Mouse (Mus musculus) limb, embryonic 14.5 days (tissue): ENCODE results near the gene Idh3b. TPM values are rescaled to one million over a fixed set of nuclear protein-coding genes. Genes with fewer than 3 reads are reported as not detected.

Source experiments
- ATAC-seq: fragments of 200-750 bp; cut with Nextera tagmentation; 2 replicates; pipeline ENCODE4 v1.8.0; 2017; ENCODE audit warnings: low read depth, moderate number of reproducible peaks, moderate TSS enrichment; ENCODE audit not compliant: low FRiP score
- DNase-seq: peaks from one replicate; pipeline ENCODE4 v3.0.0-alpha.2; 2015; ENCODE audit warnings: low spot score
- H3K27ac ChIP-seq: fragments of 300-500 bp; sonication (generic); replicated peaks from 2 replicates; pipeline ENCODE4 v1.5.1; 2014; ENCODE audit warnings: low read depth, mild to moderate bottlenecking, low read length, moderate library complexity, mixed read lengths
- H3K27me3 ChIP-seq: fragments of 300-500 bp; sonication (generic); 2 replicates; pipeline ENCODE4 v1.6.1; 2014; ENCODE audit warnings: low read length, mixed read lengths; ENCODE audit not compliant: control insufficient read depth, insufficient read depth
- H3K36me3 ChIP-seq: fragments of 300-500 bp; sonication (generic); 2 replicates; pipeline ENCODE4 v1.6.1; 2014; ENCODE audit warnings: mild to moderate bottlenecking, low read length, moderate library complexity, mixed read lengths; ENCODE audit not compliant: control insufficient read depth, insufficient read depth
- H3K4me1 ChIP-seq: fragments of 300-500 bp; sonication (generic); 2 replicates; pipeline ENCODE4 v1.6.1; 2014; ENCODE audit warnings: antibody characterized with exemption, low read length, mixed read lengths; ENCODE audit not compliant: control insufficient read depth, insufficient read depth
- H3K4me2 ChIP-seq: fragments of 300-500 bp; sonication (generic); replicated peaks from 2 replicates; pipeline ENCODE4 v1.6.1; 2014; ENCODE audit warnings: low read depth, mild to moderate bottlenecking, low read length, moderate library complexity; ENCODE audit not compliant: severe bottlenecking
- H3K4me3 ChIP-seq: fragments of 300-500 bp; sonication (generic); replicated peaks from 2 replicates; pipeline ENCODE4 v1.5.1; 2014; ENCODE audit warnings: low read length
- H3K9ac ChIP-seq: fragments of 300-500 bp; sonication (generic); 2 replicates; pipeline ENCODE4 v1.6.1; 2014; ENCODE audit warnings: mild to moderate bottlenecking, low read depth, low read length, moderate library complexity; ENCODE audit not compliant: severe bottlenecking
- H3K9me3 ChIP-seq: fragments of 300-500 bp; sonication (generic); 2 replicates; pipeline ENCODE4 v1.6.1; 2016; ENCODE audit warnings: low read length; ENCODE audit not compliant: control insufficient read depth
- POLR2A ChIP-seq: fragments of 200-500 bp; IDR thresholded peaks from 2 replicates; pipeline ENCODE4 v1.8.0; 2012; ENCODE audit warnings: inconsistent platforms, mild to moderate bottlenecking, moderate library complexity, borderline replicate concordance; ENCODE audit not compliant: insufficient read depth, insufficient read length; ENCODE audit errors: extremely low read depth
- WGBS: fragments of 180-500 bp; shearing (Covaris S2); extraction: QIAGEN DNeasy Blood & Tissue Kit; methylation state at CpG from one replicate; pipeline ENCODE4 v1.1.7; 2014; 5-methylcytosine and 5-hydroxymethylcytosine counted together
- polyA plus RNA-seq, 2 experiments: library from polyadenylated mRNA; depleted of rRNA in 1 of 2; stranded (reverse) in 1 of 2; unstranded in 1 of 2; fragments of >200 nt; fragmentation: Nextera tagmentation in 1 of 2; extraction: Ambion mirVana in 1 of 2; gene quantifications; 2 replicates each; pipeline versions ENCODE4 v1.2.1 to v1.2.3; 2012 to 2014

Idh3b gene
- polyA plus RNA-seq, 2 experiments, result 164 to 193 TPM

GRCm38 (mm10) chr2:130293009-130293408 is 8.7 kb upstream of the Idh3b start:
- Histone ChIP-seq H3K27me3 (peaks cover 11% of the 10 kb centered on the region; the same call in 1 of the 2 replicates), H3K4me1 (peaks cover 17% of the 10 kb centered on the region), H3K9me3 (no peaks in the 10 kb centered on the region), H3K27ac (no peak overlapping the region), H3K36me3 (0 out of 2 replicates have a peak, but pooled peaks cover 2% of the 10 kb centered on the region), H3K4me3 (no peak overlapping the region), H3K9ac (no peak overlapping the region), H3K4me2 (no peak overlapping the region)
- WGBS, result 35% methylated on average over 3 of the region's 3 CpGs
- ATAC-seq, result no peak
- no peak for TF ChIP-seq POLR2A
- no peak for DNase-seq

DNA sequence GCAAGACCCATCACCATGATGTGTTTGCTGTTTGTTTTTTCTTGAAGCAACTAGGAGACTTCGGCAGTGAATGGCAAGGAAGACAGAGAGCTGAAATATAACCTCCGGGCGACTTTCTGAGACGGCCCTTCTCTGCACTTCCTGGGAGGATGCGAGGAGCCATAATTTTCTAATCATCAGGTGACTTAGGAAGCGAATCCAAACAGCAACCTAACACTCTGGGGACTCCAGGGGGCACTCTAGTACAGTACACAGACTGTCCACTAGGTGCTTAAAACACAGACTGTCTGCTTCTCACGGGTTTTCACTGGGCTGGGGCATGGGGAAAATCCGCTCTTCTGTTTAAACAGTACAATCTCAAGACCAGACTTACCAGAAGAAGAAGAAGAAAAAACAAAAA is 7.1 kb upstream of the Idh3b start:
- TF ChIP-seq POLR2A, result no peak
- WGBS, result 14% methylated on average over 8 of the region's 8 CpGs

DNA sequence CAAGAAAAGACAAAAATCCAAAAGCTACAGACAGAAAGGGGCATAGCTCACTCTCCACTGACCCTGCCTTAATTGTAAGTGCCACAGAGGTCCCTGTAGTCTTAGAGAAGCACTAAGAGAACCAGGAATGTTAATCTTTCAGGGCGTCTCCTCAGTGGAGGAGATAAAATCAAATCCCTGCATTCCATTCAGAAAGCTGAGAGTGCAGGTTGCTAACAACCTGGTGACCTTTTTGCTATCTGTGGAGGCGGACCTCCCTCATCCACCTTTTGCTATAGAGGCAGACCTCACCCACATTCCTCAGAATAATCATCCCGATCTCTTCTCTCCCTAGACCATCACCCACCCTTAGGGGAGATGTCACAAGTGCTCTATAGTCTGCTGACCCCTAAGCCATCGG is 4.7 kb upstream of the Idh3b start:
- WGBS, result 73% methylated on average over 4 of the region's 4 CpGs
- no peaks in the 10 kb centered on the region for H3K36me3 ChIP-seq

More for the DNA sequence above, 7.1 kb upstream of the Idh3b start:
- Histone ChIP-seq H3K4me1 (peaks cover 11% of the 10 kb centered on the region), H3K4me3 (no peak overlapping the region), H3K4me2 (no peak overlapping the region), H3K9me3 (no peaks in the 10 kb centered on the region), H3K36me3 (no peaks in the 10 kb centered on the region), H3K9ac (no peak overlapping the region), H3K27ac (no peak overlapping the region), H3K27me3 (peaks cover 6% of the 10 kb centered on the region; the same call in 1 of the 2 replicates)
- DNase-seq, result peak; percentile 86
- peak; percentile 38; the same call in 1 of the 2 replicates for ATAC-seq

DNA sequence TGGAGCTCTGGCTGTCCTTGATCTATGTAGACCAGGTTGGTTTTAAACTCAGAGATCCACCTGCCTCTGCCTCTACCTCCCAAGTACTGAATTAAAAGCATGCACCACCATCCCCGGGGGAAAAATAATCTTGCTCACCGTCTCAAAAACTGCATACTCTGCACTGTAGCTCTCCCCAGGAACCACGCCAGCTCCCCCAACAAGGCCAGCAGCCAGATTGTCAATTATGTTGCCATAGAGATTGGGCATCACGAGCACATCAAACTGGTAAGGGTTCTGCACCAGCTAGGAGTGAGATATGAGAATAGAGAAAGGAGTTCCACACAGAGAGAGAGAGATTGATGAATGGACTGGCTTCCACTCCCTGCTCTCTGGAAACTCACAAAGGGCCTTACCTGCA is 3.5 kb downstream of the Idh3b start:
- no peak for TF ChIP-seq POLR2A
- Histone ChIP-seq H3K9me3 (no peaks in the 10 kb centered on the region), H3K27ac (no peak overlapping the region), H3K27me3 (no peaks in the 10 kb centered on the region), H3K4me2 (no peak overlapping the region), H3K9ac (no peak overlapping the region), H3K4me1 (peaks cover 11% of the 10 kb centered on the region), H3K4me3 (no peak overlapping the region), H3K36me3 (peaks cover 55% of the 10 kb centered on the region)
- WGBS, result 65% methylated on average over 4 of the region's 4 CpGs
- ATAC-seq (no peak), DNase-seq (no peak)

More for the DNA sequence above, 4.7 kb upstream of the Idh3b start:
- no peak for TF ChIP-seq POLR2A
- ATAC-seq (no peak), DNase-seq (no peak)
- Histone ChIP-seq H3K4me3 (no peak overlapping the region), H3K27me3 (no peaks in the 10 kb centered on the region), H3K27ac (no peak overlapping the region), H3K9ac (no peak overlapping the region), H3K4me2 (no peak overlapping the region), H3K9me3 (no peaks in the 10 kb centered on the region), H3K4me1 (peaks cover 12% of the 10 kb centered on the region; the same call in 1 of the 2 replicates)

DNA sequence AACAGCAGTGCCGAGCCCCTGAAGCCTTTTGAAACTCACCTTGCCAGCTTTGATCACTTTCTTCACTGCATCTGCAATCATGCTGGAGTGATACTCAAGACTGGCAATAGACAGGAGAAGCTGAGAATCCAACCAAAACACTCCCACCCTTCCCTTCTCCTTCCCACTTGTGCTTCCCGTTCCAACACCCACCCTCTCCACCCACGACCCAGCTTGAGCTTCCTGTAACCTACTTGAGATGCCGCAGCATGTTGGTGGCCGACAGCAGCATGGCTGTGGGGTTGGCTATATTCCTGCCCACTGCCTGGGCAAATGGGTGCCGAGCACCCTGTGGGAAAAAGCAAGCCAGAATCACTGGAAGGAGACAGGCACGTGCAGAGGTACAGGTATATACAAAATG is 4.1 kb downstream of the Idh3b start:
- Histone ChIP-seq H3K4me3 (no peak overlapping the region), H3K36me3 (peaks cover 61% of the 10 kb centered on the region), H3K27ac (no peak overlapping the region), H3K4me1 (peaks cover 14% of the 10 kb centered on the region), H3K27me3 (no peaks in the 10 kb centered on the region), H3K9ac (no peak overlapping the region), H3K9me3 (no peaks in the 10 kb centered on the region), H3K4me2 (no peak overlapping the region)
- 65% methylated on average over 7 of the region's 7 CpGs for WGBS
- ATAC-seq, result no peak
- DNase-seq, result no peak
- no peak for TF ChIP-seq POLR2A
